Mouse (Mus musculus): Measurements from ENCODE around the gene Ptpn4. TPM values are rescaled to one million over a fixed set of nuclear protein-coding genes. Genes with fewer than 3 reads are reported as not detected.

Gene Ptpn4
- 7.7 and 11.8 TPM in 2 replicates for polyA plus RNA-seq (2015; fragmentation: Nextera tagmentation; extraction: Ambion mirVana)

- peak within 1 kb of the TSS; percentile 86 for H3K4me3 ChIP-seq (replicated peaks)
- H3K27me3 ChIP-seq (replicated peaks) = no peaks in the 10 kb centered on the region
- H3K9ac ChIP-seq (replicated peaks) = peak within 1 kb of the TSS; percentile 82
- H3K9me3 ChIP-seq (replicated peaks) = no peaks in the 10 kb centered on the region
- peak within 1 kb of the TSS; percentile 66 for H3K4me2 ChIP-seq
- peak within 1 kb of the TSS; percentile 96 for H3K27ac ChIP-seq (replicated peaks)
- no peaks in the 10 kb centered on the region for H3K36me3 ChIP-seq
- ATAC-seq (ENCODE audit: low FRiP score) = peak; percentile 99
- 2% methylated on average over 75 of the region's 79 CpGs for WGBS
- H3K4me1 ChIP-seq = peaks cover 20% of the 10 kb centered on the region
Observed at GRCm38 (mm10) chr1:119837035-119837751, at the start of gene Ptpn4. Gene Ptpn4 (minus strand): TSS chr1:119837613.

GRCm38 (mm10) chr1:119886320-119886719 lies 48.9 kb upstream of the Ptpn4 start:
- no peaks in the 10 kb centered on the region for H3K36me3 ChIP-seq
- H3K27ac ChIP-seq (replicated peaks) = no peak overlapping the region
- H3K4me2 ChIP-seq = no peak overlapping the region
- H3K9ac ChIP-seq (replicated peaks) = no peak overlapping the region
- H3K27me3 ChIP-seq (replicated peaks) = no peaks in the 10 kb centered on the region
- no peak for ATAC-seq (ENCODE audit: low FRiP score)
- H3K4me1 ChIP-seq = no peaks in the 10 kb centered on the region
- 74% methylated on average over 7 of the region's 7 CpGs for WGBS
- no peak overlapping the region for H3K4me3 ChIP-seq (replicated peaks)
- H3K9me3 ChIP-seq (replicated peaks) = no peaks in the 10 kb centered on the region

GRCm38 (mm10) chr1:119884272-119884671 lies 46.9 kb upstream of the Ptpn4 start:
- Histone ChIP-seq H3K27me3 (replicated peaks) (no peaks in the 10 kb centered on the region), H3K9ac (replicated peaks) (no peak overlapping the region), H3K4me2 (no peak overlapping the region), H3K4me1 (peaks cover 6% of the 10 kb centered on the region; the same call in 1 of the 2 replicates), H3K4me3 (replicated peaks) (no peak overlapping the region), H3K27ac (replicated peaks) (no peak overlapping the region), H3K36me3 (no peaks in the 10 kb centered on the region), H3K9me3 (replicated peaks) (no peaks in the 10 kb centered on the region)
- 81% methylated on average over 3 of the region's 3 CpGs for WGBS
- ATAC-seq (ENCODE audit: low FRiP score) = no peak

GRCm38 (mm10) chr1:119878909-119879308 lies 41.5 kb upstream of the Ptpn4 start:
- Histone ChIP-seq H3K36me3 (no peaks in the 10 kb centered on the region), H3K27ac (replicated peaks) (peak overlapping the region; percentile 58; the same call in 1 of the 2 replicates), H3K4me1 (peaks cover 12% of the 10 kb centered on the region; the same call in 1 of the 2 replicates), H3K27me3 (replicated peaks) (no peaks in the 10 kb centered on the region), H3K4me3 (replicated peaks) (no peak overlapping the region), H3K9ac (replicated peaks) (no peak overlapping the region), H3K9me3 (replicated peaks) (no peaks in the 10 kb centered on the region), H3K4me2 (no peak overlapping the region)
- ATAC-seq (ENCODE audit: low FRiP score) = peak; percentile 69
- WGBS = 60% methylated on average over 7 of the region's 7 CpGs

GRCm38 (mm10) chr1:119877469-119877868 lies 40.1 kb upstream of the Ptpn4 start:
- no peak for ATAC-seq (ENCODE audit: low FRiP score)
- Histone ChIP-seq H3K4me3 (replicated peaks) (no peak overlapping the region), H3K9ac (replicated peaks) (no peak overlapping the region), H3K36me3 (no peaks in the 10 kb centered on the region), H3K4me2 (no peak overlapping the region), H3K27ac (replicated peaks) (no peak overlapping the region), H3K4me1 (peaks cover 12% of the 10 kb centered on the region; the same call in 1 of the 2 replicates), H3K27me3 (replicated peaks) (no peaks in the 10 kb centered on the region), H3K9me3 (replicated peaks) (no peaks in the 10 kb centered on the region)
- 93% methylated on average over 4 of the region's 4 CpGs for WGBS

GRCm38 (mm10) chr1:119868395-119869161 lies 31.2 kb upstream of the Ptpn4 start:
- no peaks in the 10 kb centered on the region for H3K36me3 ChIP-seq
- H3K4me1 ChIP-seq = peaks cover 3% of the 10 kb centered on the region
- no peak overlapping the region for H3K4me3 ChIP-seq (replicated peaks)
- H3K9ac ChIP-seq (replicated peaks) = no peak overlapping the region
- no peak for ATAC-seq (ENCODE audit: low FRiP score)
- 38% methylated on average over 13 of the region's 13 CpGs for WGBS
- no peak overlapping the region for H3K4me2 ChIP-seq
- no peak overlapping the region for H3K27ac ChIP-seq (replicated peaks)
- no peaks in the 10 kb centered on the region for H3K9me3 ChIP-seq (replicated peaks)
- no peaks in the 10 kb centered on the region for H3K27me3 ChIP-seq (replicated peaks)

GRCm38 (mm10) chr1:119867300-119867699 lies 29.9 kb upstream of the Ptpn4 start:
- no peak overlapping the region for H3K9ac ChIP-seq (replicated peaks)
- no peak overlapping the region for H3K27ac ChIP-seq (replicated peaks)
- H3K27me3 ChIP-seq (replicated peaks) = no peaks in the 10 kb centered on the region
- no peak overlapping the region for H3K4me3 ChIP-seq (replicated peaks)
- WGBS = 50% methylated on average over 2 of the region's 2 CpGs
- no peaks in the 10 kb centered on the region for H3K36me3 ChIP-seq
- peaks cover 3% of the 10 kb centered on the region for H3K4me1 ChIP-seq
- no peaks in the 10 kb centered on the region for H3K9me3 ChIP-seq (replicated peaks)
- ATAC-seq (ENCODE audit: low FRiP score) = no peak
- H3K4me2 ChIP-seq = no peak overlapping the region

GRCm38 (mm10) chr1:119865311-119865710 lies 27.9 kb upstream of the Ptpn4 start:
- WGBS = 63% methylated on average over 6 of the region's 6 CpGs
- Histone ChIP-seq H3K4me3 (replicated peaks) (no peak overlapping the region), H3K4me2 (no peak overlapping the region), H3K4me1 (peaks cover 3% of the 10 kb centered on the region), H3K27ac (replicated peaks) (no peak overlapping the region), H3K27me3 (replicated peaks) (no peaks in the 10 kb centered on the region), H3K9ac (replicated peaks) (no peak overlapping the region), H3K36me3 (no peaks in the 10 kb centered on the region), H3K9me3 (replicated peaks) (no peaks in the 10 kb centered on the region)
- ATAC-seq (ENCODE audit: low FRiP score) = no peak

- Histone ChIP-seq H3K4me2 (no peak overlapping the region), H3K27me3 (replicated peaks) (no peaks in the 10 kb centered on the region), H3K4me1 (peaks cover 3% of the 10 kb centered on the region), H3K27ac (replicated peaks) (no peak overlapping the region), H3K36me3 (no peaks in the 10 kb centered on the region), H3K4me3 (replicated peaks) (no peak overlapping the region), H3K9ac (replicated peaks) (no peak overlapping the region), H3K9me3 (replicated peaks) (no peaks in the 10 kb centered on the region)
- 78% methylated on average over 7 of the region's 7 CpGs for WGBS
- no peak for ATAC-seq (ENCODE audit: low FRiP score)
Observed at GRCm38 (mm10) chr1:119863507-119864296, 26.3 kb upstream of the Ptpn4 start.

GRCm38 (mm10) chr1:119859566-119859965 lies 22.2 kb upstream of the Ptpn4 start:
- Histone ChIP-seq H3K27me3 (replicated peaks) (no peaks in the 10 kb centered on the region), H3K4me2 (no peak overlapping the region), H3K4me3 (replicated peaks) (no peak overlapping the region), H3K27ac (replicated peaks) (no peak overlapping the region), H3K9me3 (replicated peaks) (0 out of 2 replicates have a peak, but pooled peaks cover 3% of the 10 kb centered on the region), H3K36me3 (no peaks in the 10 kb centered on the region), H3K9ac (replicated peaks) (no peak overlapping the region), H3K4me1 (no peaks in the 10 kb centered on the region)
- WGBS = 84% methylated on average over 5 of the region's 5 CpGs
- no peak for ATAC-seq (ENCODE audit: low FRiP score)

GRCm38 (mm10) chr1:119852980-119853379 lies 15.6 kb upstream of the Ptpn4 start:
- H3K4me2 ChIP-seq = no peak overlapping the region
- H3K9me3 ChIP-seq (replicated peaks) = 0 out of 2 replicates have a peak, but pooled peaks cover 3% of the 10 kb centered on the region
- no peaks in the 10 kb centered on the region for H3K27me3 ChIP-seq (replicated peaks)
- H3K36me3 ChIP-seq = no peaks in the 10 kb centered on the region
- no peak overlapping the region for H3K27ac ChIP-seq (replicated peaks)
- no peak for ATAC-seq (ENCODE audit: low FRiP score)
- WGBS = 91% methylated on average over 5 of the region's 5 CpGs
- H3K4me3 ChIP-seq (replicated peaks) = no peak overlapping the region
- H3K4me1 ChIP-seq = no peaks in the 10 kb centered on the region
- no peak overlapping the region for H3K9ac ChIP-seq (replicated peaks)
